Mouse (Mus musculus): Measurements from ENCODE around the gene Dlg3. TPM values are rescaled to one million over a fixed set of nuclear protein-coding genes. Genes with fewer than 3 reads are reported as not detected.
A peak's percentile ranks its signal among the peaks of the same experiment; 100 is the strongest.

The Dlg3 gene
- polyA plus RNA-seq, 1 experiment from 2014 or later, result 4.0 TPM

GRCm38 (mm10) chrX:100777655-100778234 is 10.2 kb downstream of the Dlg3 start:
- no peaks in the 10 kb centered on the region for H3K4me1 ChIP-seq (ENCODE audit: control insufficient read depth, insufficient read depth, low read length)
- H3K9ac ChIP-seq (ENCODE audit: low read depth, low read length), result peak overlapping the region; percentile 84
- no peak for ATAC-seq (replicated peaks; ENCODE audit: insufficient number of reproducible peaks, low FRiP score, low TSS enrichment)
- H3K9me3 ChIP-seq (replicated peaks; ENCODE audit: control insufficient read depth, low read length), result no peaks in the 10 kb centered on the region
- whole genome bisulfite sequencing (ENCODE audit: insufficient replicate concordance), result 22% methylated on average over 10 of the region's 10 CpGs
- peak overlapping the region; percentile 59 for H3K4me3 ChIP-seq (ENCODE audit: low read depth, low read length)
- no peaks in the 10 kb centered on the region for H3K27me3 ChIP-seq (ENCODE audit: control insufficient read depth, insufficient read depth, low read length)
- peak overlapping the region; percentile 81 for H3K27ac ChIP-seq (ENCODE audit: low read depth, low read length)
- H3K36me3 ChIP-seq (ENCODE audit: control insufficient read depth, insufficient read depth, low read length), result no peaks in the 10 kb centered on the region
- peak overlapping the region; percentile 76 for H3K4me2 ChIP-seq

DNA sequence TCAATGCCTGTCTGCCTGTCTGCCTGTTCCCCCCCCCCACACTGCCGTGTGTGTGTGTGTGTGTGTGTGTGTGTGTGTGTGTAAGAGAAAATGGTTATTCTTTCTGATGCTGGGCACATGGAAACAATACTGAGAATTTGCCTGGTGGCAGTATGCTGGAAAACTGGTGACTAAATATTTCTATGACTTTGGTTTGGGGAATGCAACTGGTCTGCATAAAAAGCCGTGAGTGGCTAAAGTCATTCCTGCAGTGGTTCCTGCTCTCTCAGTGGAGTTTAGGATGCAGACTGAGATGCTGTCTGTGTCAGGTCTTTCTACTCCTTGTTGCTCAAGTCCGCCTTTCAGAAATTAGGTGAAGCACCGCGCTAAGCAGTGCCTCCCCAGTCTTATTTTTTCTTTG is 10.9 kb downstream of the Dlg3 start:
- no peaks in the 10 kb centered on the region for H3K36me3 ChIP-seq (ENCODE audit: control insufficient read depth, insufficient read depth, low read length)
- H3K9ac ChIP-seq (ENCODE audit: low read depth, low read length), result no peak overlapping the region
- H3K4me1 ChIP-seq (ENCODE audit: control insufficient read depth, insufficient read depth, low read length), result no peaks in the 10 kb centered on the region
- peak overlapping the region; percentile 76 for H3K4me2 ChIP-seq
- 28% methylated on average over 5 of the region's 5 CpGs for WGBS (ENCODE audit: insufficient replicate concordance)
- H3K27me3 ChIP-seq (ENCODE audit: control insufficient read depth, insufficient read depth, low read length), result no peaks in the 10 kb centered on the region
- H3K27ac ChIP-seq (ENCODE audit: low read depth, low read length), result no peak overlapping the region
- no peak for ATAC-seq (replicated peaks; ENCODE audit: insufficient number of reproducible peaks, low FRiP score, low TSS enrichment)
- H3K4me3 ChIP-seq (ENCODE audit: low read depth, low read length), result peak overlapping the region; percentile 59
- H3K9me3 ChIP-seq (replicated peaks; ENCODE audit: control insufficient read depth, low read length), result no peaks in the 10 kb centered on the region

GRCm38 (mm10) chrX:100789322-100789721 is 21.8 kb downstream of the Dlg3 start:
- H3K27ac ChIP-seq (ENCODE audit: low read depth, low read length), result no peak overlapping the region
- H3K4me2 ChIP-seq, result no peak overlapping the region
- no peaks in the 10 kb centered on the region for H3K36me3 ChIP-seq (ENCODE audit: control insufficient read depth, insufficient read depth, low read length)
- H3K9ac ChIP-seq (ENCODE audit: low read depth, low read length), result no peak overlapping the region
- no peak overlapping the region for H3K4me3 ChIP-seq (ENCODE audit: low read depth, low read length)
- no peak for ATAC-seq (replicated peaks; ENCODE audit: insufficient number of reproducible peaks, low FRiP score, low TSS enrichment)
- H3K4me1 ChIP-seq (ENCODE audit: control insufficient read depth, insufficient read depth, low read length), result no peaks in the 10 kb centered on the region
- H3K9me3 ChIP-seq (replicated peaks; ENCODE audit: control insufficient read depth, low read length), result no peaks in the 10 kb centered on the region
- WGBS (ENCODE audit: insufficient replicate concordance), result 76% methylated on average over 4 of the region's 4 CpGs
- H3K27me3 ChIP-seq (ENCODE audit: control insufficient read depth, insufficient read depth, low read length), result no peaks in the 10 kb centered on the region

- Histone ChIP-seq H3K9ac (ENCODE audit: low read depth, low read length) (no peak overlapping the region), H3K27ac (ENCODE audit: low read depth, low read length) (no peak overlapping the region), H3K9me3 (replicated peaks; ENCODE audit: control insufficient read depth, low read length) (no peaks in the 10 kb centered on the region), H3K27me3 (ENCODE audit: control insufficient read depth, insufficient read depth, low read length) (no peaks in the 10 kb centered on the region), H3K4me1 (ENCODE audit: control insufficient read depth, insufficient read depth, low read length) (peaks cover 7% of the 10 kb centered on the region; the same call in 1 of the 2 replicates), H3K4me3 (ENCODE audit: low read depth, low read length) (no peak overlapping the region), H3K4me2 (no peak overlapping the region), H3K36me3 (ENCODE audit: control insufficient read depth, insufficient read depth, low read length) (no peaks in the 10 kb centered on the region)
- ATAC-seq (replicated peaks; ENCODE audit: insufficient number of reproducible peaks, low FRiP score, low TSS enrichment), result no peak
- WGBS (ENCODE audit: insufficient replicate concordance), result 64% methylated on average over 6 of the region's 6 CpGs
Measured at GRCm38 (mm10) chrX:100796041-100796740, 28.7 kb downstream of the Dlg3 start.

DNA sequence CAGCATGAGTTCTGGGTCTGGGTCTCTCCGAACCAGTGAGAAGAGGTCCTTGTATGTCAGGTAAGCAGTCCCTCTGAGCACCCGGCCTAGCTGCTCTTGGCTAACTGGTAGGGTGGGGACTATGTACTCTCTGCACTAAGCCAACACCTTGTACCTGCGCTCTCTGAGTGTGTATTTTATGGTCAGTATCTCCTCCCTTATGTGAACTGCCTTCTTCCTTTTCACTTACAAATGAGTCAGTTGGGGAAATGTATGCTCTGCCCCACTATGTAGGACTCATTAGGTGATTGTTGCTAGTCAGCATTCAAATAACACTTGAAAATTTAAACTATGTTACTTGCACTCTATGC is 29.2 kb downstream of the Dlg3 start:
- no peak overlapping the region for H3K4me3 ChIP-seq (ENCODE audit: low read depth, low read length)
- peaks cover 7% of the 10 kb centered on the region; the same call in 1 of the 2 replicates for H3K4me1 ChIP-seq (ENCODE audit: control insufficient read depth, insufficient read depth, low read length)
- 81% methylated on average over 3 of the region's 3 CpGs for WGBS (ENCODE audit: insufficient replicate concordance)
- H3K27ac ChIP-seq (ENCODE audit: low read depth, low read length), result no peak overlapping the region
- ATAC-seq (replicated peaks; ENCODE audit: insufficient number of reproducible peaks, low FRiP score, low TSS enrichment), result no peak
- H3K4me2 ChIP-seq, result no peak overlapping the region
- H3K9ac ChIP-seq (ENCODE audit: low read depth, low read length), result no peak overlapping the region
- no peaks in the 10 kb centered on the region for H3K27me3 ChIP-seq (ENCODE audit: control insufficient read depth, insufficient read depth, low read length)
- no peaks in the 10 kb centered on the region for H3K36me3 ChIP-seq (ENCODE audit: control insufficient read depth, insufficient read depth, low read length)
- H3K9me3 ChIP-seq (replicated peaks; ENCODE audit: control insufficient read depth, low read length), result no peaks in the 10 kb centered on the region

- Histone ChIP-seq H3K27me3 (ENCODE audit: control insufficient read depth, insufficient read depth, low read length) (no peaks in the 10 kb centered on the region), H3K27ac (ENCODE audit: low read depth, low read length) (0 out of 2 replicates have a peak overlapping the region, but pooled peaks have one; percentile 29), H3K4me3 (ENCODE audit: low read depth, low read length) (no peak overlapping the region), H3K4me1 (ENCODE audit: control insufficient read depth, insufficient read depth, low read length) (peaks cover 7% of the 10 kb centered on the region; the same call in 1 of the 2 replicates), H3K9ac (ENCODE audit: low read depth, low read length) (no peak overlapping the region), H3K9me3 (replicated peaks; ENCODE audit: control insufficient read depth, low read length) (no peaks in the 10 kb centered on the region), H3K36me3 (ENCODE audit: control insufficient read depth, insufficient read depth, low read length) (no peaks in the 10 kb centered on the region), H3K4me2 (no peak overlapping the region)
- no peak for ATAC-seq (replicated peaks; ENCODE audit: insufficient number of reproducible peaks, low FRiP score, low TSS enrichment)
- 64% methylated on average over 4 of the region's 4 CpGs for WGBS (ENCODE audit: insufficient replicate concordance)
Measured at GRCm38 (mm10) chrX:100797370-100797769, 29.8 kb downstream of the Dlg3 start.

- Histone ChIP-seq H3K27ac (ENCODE audit: low read depth, low read length) (peak overlapping the region; percentile 50; the same call in 1 of the 2 replicates), H3K4me3 (ENCODE audit: low read depth, low read length) (no peak overlapping the region), H3K36me3 (ENCODE audit: control insufficient read depth, insufficient read depth, low read length) (no peaks in the 10 kb centered on the region), H3K27me3 (ENCODE audit: control insufficient read depth, insufficient read depth, low read length) (no peaks in the 10 kb centered on the region), H3K9me3 (replicated peaks; ENCODE audit: control insufficient read depth, low read length) (no peaks in the 10 kb centered on the region), H3K9ac (ENCODE audit: low read depth, low read length) (no peak overlapping the region), H3K4me1 (ENCODE audit: control insufficient read depth, insufficient read depth, low read length) (peaks cover 7% of the 10 kb centered on the region; the same call in 1 of the 2 replicates), H3K4me2 (no peak overlapping the region)
- 51% methylated on average over 7 of the region's 7 CpGs for WGBS (ENCODE audit: insufficient replicate concordance)
- no peak for ATAC-seq (replicated peaks; ENCODE audit: insufficient number of reproducible peaks, low FRiP score, low TSS enrichment)
Measured at GRCm38 (mm10) chrX:100797851-100798527, 30.5 kb downstream of the Dlg3 start.

- H3K4me2 ChIP-seq, result no peak overlapping the region
- H3K9me3 ChIP-seq (replicated peaks; ENCODE audit: control insufficient read depth, low read length), result no peaks in the 10 kb centered on the region
- H3K4me3 ChIP-seq (ENCODE audit: low read depth, low read length), result no peak overlapping the region
- 0 out of 2 replicates have a peak, but pooled peaks cover 2% of the 10 kb centered on the region for H3K4me1 ChIP-seq (ENCODE audit: control insufficient read depth, insufficient read depth, low read length)
- no peak for ATAC-seq (replicated peaks; ENCODE audit: insufficient number of reproducible peaks, low FRiP score, low TSS enrichment)
- H3K27me3 ChIP-seq (ENCODE audit: control insufficient read depth, insufficient read depth, low read length), result no peaks in the 10 kb centered on the region
- H3K27ac ChIP-seq (ENCODE audit: low read depth, low read length), result peak overlapping the region; percentile 35; the same call in 1 of the 2 replicates
- WGBS (ENCODE audit: insufficient replicate concordance), result 31% methylated on average over 2 of the region's 2 CpGs
- H3K36me3 ChIP-seq (ENCODE audit: control insufficient read depth, insufficient read depth, low read length), result no peaks in the 10 kb centered on the region
- no peak overlapping the region for H3K9ac ChIP-seq (ENCODE audit: low read depth, low read length)
Measured at GRCm38 (mm10) chrX:100800643-100801042, 33.1 kb downstream of the Dlg3 start.
